Mouse (Mus musculus) midbrain, embryonic 14.5 days (tissue): ENCODE measurements at regions not wholly inside any gene's neighbourhood (a gene's known extent, or its start where the extent isn't known, plus 50 kb on each side); places are given as distances from the start of the nearest gene placed in this dataset.
"Not testable (repeated sequence)": the region's sequence is repeated elsewhere in the genome, so short reads cannot be mapped to it uniquely, and the experiment has no call there.

Source experiments
- ATAC-seq: fragments of 200-750 bp; cut with Nextera tagmentation; 2 replicates; pipeline ENCODE4 v1.8.0; 2017; ENCODE audit warnings: moderate number of reproducible peaks, moderate library complexity; ENCODE audit not compliant: low FRiP score, low TSS enrichment
- DNase-seq: peaks from one replicate; pipeline ENCODE4 v3.0.0-alpha.2; 2015
- H3K27ac ChIP-seq: fragments of 300-500 bp; sonication (generic); replicated peaks from 2 replicates; pipeline ENCODE4 v1.5.1; 2014; ENCODE audit warnings: mild to moderate bottlenecking, low read depth, low read length, moderate library complexity
- H3K27me3 ChIP-seq: fragments of 300-500 bp; sonication (generic); 2 replicates; pipeline ENCODE4 v1.6.1; 2014; ENCODE audit warnings: low read length, control low read depth, mixed read lengths; ENCODE audit not compliant: control insufficient read depth, insufficient read depth
- H3K36me3 ChIP-seq: fragments of 300-500 bp; sonication (generic); 2 replicates; pipeline ENCODE4 v1.6.1; 2014; ENCODE audit warnings: low read length, control low read depth; ENCODE audit not compliant: control insufficient read depth, insufficient read depth
- H3K4me1 ChIP-seq: fragments of 300-500 bp; sonication (generic); 2 replicates; pipeline ENCODE4 v1.6.1; 2014; ENCODE audit warnings: mild to moderate bottlenecking, antibody characterized with exemption, low read length, control low read depth; ENCODE audit not compliant: control insufficient read depth, insufficient read depth
- H3K4me2 ChIP-seq: fragments of 300-500 bp; sonication (generic); 2 replicates; pipeline ENCODE4 v1.6.1; 2014; ENCODE audit warnings: mild to moderate bottlenecking, low read length, moderate library complexity
- H3K4me3 ChIP-seq: fragments of 300-500 bp; sonication (generic); replicated peaks from 2 replicates; pipeline ENCODE4 v1.5.1; 2014; ENCODE audit warnings: low read depth, low read length
- H3K9ac ChIP-seq: fragments of 300-500 bp; sonication (generic); replicated peaks from 2 replicates; pipeline ENCODE4 v1.6.1; 2014; ENCODE audit warnings: mild to moderate bottlenecking, low read length, moderate library complexity
- H3K9me3 ChIP-seq: fragments of 300-500 bp; sonication (generic); 2 replicates; pipeline ENCODE4 v1.6.1; 2016; ENCODE audit warnings: low read length, control low read depth, mixed read lengths; ENCODE audit not compliant: control insufficient read depth
- WGBS: fragments of 180-500 bp; shearing (Covaris S2); extraction: QIAGEN DNeasy Blood & Tissue Kit; methylation state at CpG from one replicate; pipeline ENCODE4 v1.1.7; 2014; 5-methylcytosine and 5-hydroxymethylcytosine counted together

GRCm38 (mm10) chr11:16597038-16597830, 89.0 kb upstream of the Sec61g start:
- Histone ChIP-seq H3K27ac (no peak overlapping the region), H3K4me2 (no peak overlapping the region), H3K27me3 (no peaks in the 10 kb centered on the region), H3K9me3 (peaks cover 4% of the 10 kb centered on the region; the same call in 1 of the 2 replicates), H3K4me3 (no peak overlapping the region), H3K4me1 (no peaks in the 10 kb centered on the region), H3K36me3 (no peaks in the 10 kb centered on the region), H3K9ac (no peak overlapping the region)
- no peak for DNase-seq
- WGBS: 88% methylated on average over 6 of the region's 6 CpGs
- no peak for ATAC-seq

GRCm38 (mm10) chr11:16602947-16603346, 94.7 kb upstream of the Sec61g start:
- H3K36me3 ChIP-seq: no peaks in the 10 kb centered on the region
- H3K27ac ChIP-seq: no peak overlapping the region
- DNase-seq: no peak
- no peaks in the 10 kb centered on the region for H3K4me1 ChIP-seq
- H3K4me2 ChIP-seq: no peak overlapping the region
- H3K9ac ChIP-seq: no peak overlapping the region
- ATAC-seq: no peak
- H3K27me3 ChIP-seq: no peaks in the 10 kb centered on the region
- peaks cover 4% of the 10 kb centered on the region; the same call in 1 of the 2 replicates for H3K9me3 ChIP-seq
- H3K4me3 ChIP-seq: no peak overlapping the region
- WGBS: 85% methylated on average over 3 of the region's 3 CpGs

- 84% methylated on average over 7 of the region's 7 CpGs for WGBS
- ATAC-seq: no peak
These were observed 98.3 kb upstream of the Sec61g start for GRCm38 (mm10) chr11:16606435-16607214.

GRCm38 (mm10) chr11:16607900-16608422, 99.7 kb upstream of the Sec61g start:
- H3K4me3 ChIP-seq, H3K9me3 ChIP-seq, DNase-seq, H3K27ac ChIP-seq, ATAC-seq, H3K27me3 ChIP-seq, H3K36me3 ChIP-seq, H3K4me2 ChIP-seq, H3K9ac ChIP-seq, H3K4me1 ChIP-seq: not testable (repeated sequence)
- 73% methylated on average over 3 of the region's 3 CpGs for WGBS

More at GRCm38 (mm10) chr11:16606435-16607214, 98.3 kb upstream of the Sec61g start:
- Histone ChIP-seq H3K27ac (no peak overlapping the region), H3K4me2 (no peak overlapping the region), H3K36me3 (no peaks in the 10 kb centered on the region), H3K9ac (no peak overlapping the region), H3K9me3 (no peaks in the 10 kb centered on the region), H3K4me1 (no peaks in the 10 kb centered on the region), H3K4me3 (no peak overlapping the region), H3K27me3 (no peaks in the 10 kb centered on the region)
- DNase-seq: no peak

- ATAC-seq: no peak
These were observed 103.5 kb upstream of the Sec61g start for GRCm38 (mm10) chr11:16611741-16612140.

GRCm38 (mm10) chr11:16612524-16612923, 104.2 kb upstream of the Sec61g start:
- no peak for ATAC-seq
- H3K27me3 ChIP-seq: no peaks in the 10 kb centered on the region
- no peaks in the 10 kb centered on the region for H3K9me3 ChIP-seq
- H3K4me1 ChIP-seq: no peaks in the 10 kb centered on the region
- DNase-seq: no peak
- H3K36me3 ChIP-seq: no peaks in the 10 kb centered on the region
- no peak overlapping the region for H3K27ac ChIP-seq
- H3K4me2 ChIP-seq: no peak overlapping the region
- no peak overlapping the region for H3K9ac ChIP-seq
- 64% methylated on average over 3 of the region's 3 CpGs for WGBS
- no peak overlapping the region for H3K4me3 ChIP-seq

More at GRCm38 (mm10) chr11:16611741-16612140, 103.5 kb upstream of the Sec61g start:
- H3K27me3 ChIP-seq: no peaks in the 10 kb centered on the region
- DNase-seq: no peak
- no peak overlapping the region for H3K9ac ChIP-seq
- no peaks in the 10 kb centered on the region for H3K36me3 ChIP-seq
- no peak overlapping the region for H3K27ac ChIP-seq
- H3K9me3 ChIP-seq: no peaks in the 10 kb centered on the region
- no peak overlapping the region for H3K4me2 ChIP-seq
- 75% methylated on average over 2 of the region's 2 CpGs for WGBS
- H3K4me3 ChIP-seq: no peak overlapping the region
- no peaks in the 10 kb centered on the region for H3K4me1 ChIP-seq

- no peak overlapping the region for H3K27ac ChIP-seq
- 88% methylated on average over 1 of the region's 1 CpGs for WGBS
- H3K4me1 ChIP-seq: no peaks in the 10 kb centered on the region
- no peaks in the 10 kb centered on the region for H3K27me3 ChIP-seq
- no peak for ATAC-seq
- no peaks in the 10 kb centered on the region for H3K36me3 ChIP-seq
- no peak overlapping the region for H3K4me2 ChIP-seq
- no peak for DNase-seq
- no peaks in the 10 kb centered on the region for H3K9me3 ChIP-seq
- no peak overlapping the region for H3K4me3 ChIP-seq
- H3K9ac ChIP-seq: no peak overlapping the region
These were observed 111.5 kb upstream of the Sec61g start for GRCm38 (mm10) chr11:16619736-16620135.

- Histone ChIP-seq H3K9ac (no peak overlapping the region), H3K36me3 (no peaks in the 10 kb centered on the region), H3K27me3 (no peaks in the 10 kb centered on the region), H3K9me3 (no peaks in the 10 kb centered on the region), H3K4me1 (0 out of 2 replicates have a peak, but pooled peaks cover 3% of the 10 kb centered on the region), H3K4me2 (no peak overlapping the region), H3K27ac (no peak overlapping the region), H3K4me3 (no peak overlapping the region)
- no peak for DNase-seq
- ATAC-seq: no peak
- 76% methylated on average over 2 of the region's 2 CpGs for WGBS
These were observed 115.4 kb upstream of the Sec61g start for GRCm38 (mm10) chr11:16623694-16624093.
